Mouse (Mus musculus) embryo, embryonic 11.5 days (tissue): ENCODE measurements around the gene Vsir.
A peak's percentile ranks its signal among the peaks of the same experiment; 100 is the strongest.

Experiments used
- DNase-seq: peaks from one replicate; pipeline ENCODE4 v3.0.0-alpha.2; 2012; ENCODE audit warnings: low read depth, low spot score

The Vsir gene

DNA sequence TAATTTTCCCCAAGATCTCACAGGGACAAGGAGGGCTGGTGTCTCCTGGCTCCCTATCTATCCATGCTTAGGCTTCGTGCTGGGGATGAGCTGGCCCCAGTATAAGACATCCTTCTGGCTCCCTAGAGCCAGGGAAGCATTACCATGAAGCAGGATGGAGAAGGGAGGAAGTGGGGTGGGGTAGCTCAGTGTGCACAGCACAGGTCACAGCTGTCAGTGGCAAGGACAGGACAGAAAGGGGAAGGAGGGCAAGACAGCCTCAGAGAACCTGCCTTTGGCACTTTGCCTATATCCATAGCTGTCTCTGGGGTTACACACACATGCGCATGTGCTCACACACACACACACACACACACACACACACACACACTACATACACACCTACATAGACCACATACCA lies 41.7 kb downstream of the Vsir start:
- no peak for DNase-seq

DNA sequence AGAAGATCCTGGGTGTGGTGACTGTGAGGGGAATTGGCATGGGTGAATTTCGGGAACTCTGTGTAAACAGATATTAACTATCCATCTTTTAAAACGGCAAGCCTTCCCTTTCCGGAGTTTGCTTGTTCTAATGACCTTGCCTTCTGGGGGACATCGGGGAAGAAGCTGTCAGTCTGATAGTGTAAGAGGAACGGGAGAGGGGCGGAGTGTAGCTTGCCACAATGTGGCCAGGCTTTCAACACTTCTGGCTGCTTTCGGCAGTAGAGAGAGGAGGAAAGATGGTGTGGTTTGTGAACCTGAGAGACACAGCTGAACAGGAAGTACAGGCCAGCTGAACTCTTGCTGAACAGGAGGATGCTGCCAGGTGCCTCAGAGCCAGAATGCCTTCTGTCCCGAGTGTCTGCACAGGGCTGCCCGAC lies 42.8 kb downstream of the Vsir start:
- DNase-seq = no peak

GRCm38 (mm10) chr10:60390177-60390903 lies 43.7 kb downstream of the Vsir start:
- DNase-seq = no peak

DNA sequence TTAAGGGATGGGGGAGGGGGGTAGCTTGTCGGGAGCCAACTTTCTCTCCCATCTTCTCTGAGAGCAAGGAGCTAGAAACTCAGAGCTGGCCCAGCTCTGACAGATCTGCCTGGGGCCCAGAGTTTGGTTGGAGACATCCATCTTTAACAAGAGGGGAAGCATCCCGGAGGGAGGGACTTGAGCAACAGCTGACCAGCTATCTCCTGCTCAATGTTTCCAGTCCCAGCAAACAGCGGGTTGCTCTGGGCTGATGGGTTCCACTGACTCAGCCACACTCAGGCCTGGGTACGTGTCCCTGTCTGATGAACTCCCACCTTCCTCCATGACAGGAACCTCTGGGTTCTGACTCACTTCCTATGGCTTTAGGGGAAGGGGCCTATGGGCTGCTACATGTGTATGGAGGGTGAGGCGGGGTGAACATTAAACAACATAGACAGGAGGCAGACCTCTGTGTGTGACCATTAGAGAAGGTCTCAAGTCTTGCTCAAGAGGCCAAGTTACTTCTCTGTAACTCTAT lies 44.3 kb downstream of the Vsir start:
- no peak for DNase-seq

- DNase-seq = no peak
Observed at GRCm38 (mm10) chr10:60391661-60392060, 45.0 kb downstream of the Vsir start.

GRCm38 (mm10) chr10:60394936-60395335 lies 48.3 kb downstream of the Vsir start:
- DNase-seq = no peak

DNA sequence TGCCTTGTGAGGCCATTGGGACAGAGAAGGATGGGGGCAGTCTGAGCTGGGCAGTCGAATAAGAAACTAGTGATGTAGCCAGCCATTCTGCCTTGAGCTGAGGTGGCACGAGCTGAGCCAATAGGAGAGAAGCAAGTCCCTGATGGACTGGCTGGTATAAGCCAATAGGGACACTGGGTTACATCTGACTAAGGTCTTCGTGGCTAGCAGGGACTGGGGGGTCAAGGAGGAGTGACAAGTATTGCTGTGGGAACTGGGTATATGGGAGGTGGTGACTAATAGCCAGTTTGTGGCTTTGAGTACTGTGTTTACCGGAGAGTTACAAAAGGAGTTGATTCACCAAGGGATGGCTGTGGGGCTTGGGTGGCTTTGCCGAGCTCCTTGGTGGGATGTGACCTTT lies 49.0 kb downstream of the Vsir start:
- DNase-seq = no peak

DNA sequence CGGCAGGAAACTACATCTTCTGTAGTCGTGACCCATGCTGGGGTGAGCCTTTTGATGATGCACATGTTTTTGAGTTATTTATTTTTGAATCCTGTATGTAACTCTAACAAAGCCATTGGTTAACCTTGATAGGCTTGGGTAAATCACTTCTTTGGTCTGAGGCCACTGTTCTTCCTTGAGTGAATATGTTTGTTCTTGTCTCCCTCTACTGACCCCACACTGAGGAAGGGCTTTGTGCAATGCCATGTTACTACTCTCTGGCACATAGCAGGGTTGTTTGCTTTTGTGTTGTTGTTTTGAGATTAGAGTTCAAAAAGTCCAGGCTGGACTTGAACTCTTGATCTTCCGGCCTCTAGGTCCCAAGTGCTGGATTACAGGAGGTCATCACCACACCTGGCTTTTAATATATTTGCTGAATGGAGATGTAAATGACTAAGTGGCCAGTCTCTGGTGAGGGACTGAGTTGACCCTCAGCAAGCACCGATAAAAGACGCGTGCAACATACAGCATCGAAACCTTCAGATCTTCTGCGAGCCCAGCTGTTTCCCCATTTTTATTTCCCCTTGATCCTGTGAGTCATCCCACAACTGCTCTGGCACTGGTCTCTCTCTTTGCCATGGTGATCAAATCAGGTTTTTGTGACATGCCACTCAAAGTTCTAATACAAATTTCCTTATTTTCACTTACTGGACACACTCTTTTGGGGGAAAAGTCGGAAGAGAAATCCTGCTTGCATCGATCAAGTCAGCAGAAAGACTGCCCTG lies 51.6 kb downstream of the Vsir start:
- DNase-seq = no peak

DNA sequence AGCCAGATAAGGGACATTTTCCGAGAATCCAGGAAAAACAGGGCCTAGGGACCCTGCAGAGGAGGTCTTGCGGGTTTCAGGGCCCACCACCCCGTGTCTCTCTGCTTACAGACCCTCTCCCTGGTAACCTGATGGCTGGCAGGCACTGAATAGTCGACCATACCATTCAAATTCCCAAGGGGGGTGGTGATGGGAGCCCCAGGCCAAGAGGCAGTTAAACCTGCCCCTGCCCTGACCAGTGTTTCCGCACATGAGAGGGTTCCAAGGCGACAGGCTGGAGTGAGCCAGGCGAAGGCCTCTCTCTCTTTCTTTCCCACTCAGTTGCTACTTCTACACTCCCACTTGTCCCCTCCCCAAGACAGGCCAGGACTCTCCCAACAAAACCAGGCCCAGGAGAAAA lies 52.8 kb downstream of the Vsir start, which contains the start of gene Gm17455:
TSS of gene Gm17455 (plus strand) at position 278 of the 400 bp plus-strand sequence.
- DNase-seq = no peak

DNA sequence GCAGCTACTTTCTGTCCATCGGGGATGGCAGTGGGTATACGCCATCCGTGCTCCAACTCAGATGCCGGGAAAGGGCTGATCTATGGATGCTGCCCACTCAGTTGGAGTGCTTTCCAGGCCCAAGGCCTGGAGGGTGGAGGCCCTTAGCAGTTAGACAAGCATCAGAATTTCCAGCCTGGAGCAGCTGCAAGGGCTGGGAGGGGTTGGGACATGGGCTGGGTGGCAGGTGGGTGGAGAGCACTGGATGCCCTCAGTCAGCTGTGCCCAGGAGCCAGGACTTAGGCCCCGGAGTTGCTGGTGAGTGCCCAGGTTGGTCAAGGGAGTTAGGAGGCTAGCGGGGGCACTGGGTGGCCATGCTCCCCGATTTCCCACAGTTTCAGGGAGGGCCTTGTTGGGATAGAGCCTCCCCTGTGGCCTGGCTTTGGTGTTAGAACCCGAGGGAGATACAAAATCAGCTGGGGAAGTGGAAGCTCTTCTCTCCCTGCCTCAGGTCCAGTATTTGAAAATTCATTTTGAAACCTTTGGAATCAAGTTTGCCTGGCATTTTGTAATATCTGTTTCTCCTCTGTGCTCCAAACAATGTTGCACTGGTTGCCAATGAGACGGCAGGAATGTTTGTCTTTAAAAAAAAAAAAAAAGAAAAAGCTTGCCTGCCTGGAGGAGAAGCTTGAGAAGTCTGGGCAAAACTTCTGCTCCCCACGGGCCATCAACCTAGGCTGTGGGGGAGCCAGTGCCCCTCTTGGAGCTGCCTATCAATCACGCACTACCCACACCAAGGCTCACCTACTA lies 54.0 kb downstream of the Vsir start:
- no peak for DNase-seq

GRCm38 (mm10) chr10:60405460-60406177 lies 59.0 kb downstream of the Vsir start:
- DNase-seq = no peak

- DNase-seq = peak; percentile 45
Observed at GRCm38 (mm10) chr10:60407831-60408230, 61.2 kb downstream of the Vsir start.

- peak; percentile 8 for DNase-seq
Observed at GRCm38 (mm10) chr10:60411794-60412193, 65.1 kb downstream of the Vsir start.

DNA sequence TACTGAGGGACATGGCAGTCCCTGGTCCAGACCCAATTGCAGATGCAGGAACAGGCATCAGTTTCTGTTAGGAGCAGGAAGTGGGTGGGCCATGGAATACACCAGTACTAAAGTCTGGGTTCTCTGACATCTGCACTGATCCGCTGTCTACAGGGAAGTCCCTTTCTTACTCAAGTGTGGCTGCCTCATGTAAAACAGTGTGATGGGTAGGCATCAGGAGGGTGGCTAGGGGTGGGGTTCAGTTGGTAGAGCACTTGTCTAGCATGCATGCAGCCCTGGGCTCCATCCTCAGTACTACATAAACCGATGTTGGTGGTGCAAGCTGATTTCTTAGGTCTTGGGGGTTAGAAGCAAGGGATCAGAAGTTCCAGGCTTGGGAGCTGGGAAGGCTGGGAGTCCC lies 67.1 kb downstream of the Vsir start:
- no peak for DNase-seq

DNA sequence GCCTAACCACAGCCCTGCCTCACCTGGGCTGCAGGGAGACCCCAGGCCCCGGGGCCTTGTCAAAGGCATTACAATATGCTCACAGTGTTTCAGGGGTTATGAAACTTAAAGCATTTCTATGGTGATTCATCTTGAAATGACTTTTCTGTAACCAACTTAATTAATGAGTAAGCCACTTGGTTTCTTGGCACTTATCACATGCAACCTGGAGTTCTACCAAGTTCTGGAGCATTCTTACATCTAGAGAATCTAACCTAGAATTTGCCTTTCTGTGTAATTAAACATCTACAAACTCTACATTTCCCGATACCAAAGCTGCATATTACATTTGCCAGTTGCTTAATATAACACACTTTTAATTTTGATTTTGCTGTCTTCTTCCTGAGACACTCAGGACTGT lies 70.4 kb downstream of the Vsir start:
- DNase-seq = no peak

GRCm38 (mm10) chr10:60418137-60418536 lies 71.5 kb downstream of the Vsir start:
- peak; percentile 55 for DNase-seq

- DNase-seq = no peak
Observed at GRCm38 (mm10) chr10:60419624-60420023, 73.0 kb downstream of the Vsir start.
